Mouse (Mus musculus) neutrophil, adult 59 days (primary cell): ENCODE results near the gene Gm10392. TPM values are rescaled to one million over a fixed set of nuclear protein-coding genes. Genes with fewer than 3 reads are reported as not detected.

Source experiments
- total RNA-seq, 2 experiments: library from RNA; stranded (reverse); gene quantifications; 1 replicate in 1 of 2; 2 replicates in 1 of 2; pipeline ENCODE4 v1.2.4; 2023

The Gm10392 gene
- 1 to 10 TPM; 1.4 to 1.5 TPM for total RNA-seq

DNA sequence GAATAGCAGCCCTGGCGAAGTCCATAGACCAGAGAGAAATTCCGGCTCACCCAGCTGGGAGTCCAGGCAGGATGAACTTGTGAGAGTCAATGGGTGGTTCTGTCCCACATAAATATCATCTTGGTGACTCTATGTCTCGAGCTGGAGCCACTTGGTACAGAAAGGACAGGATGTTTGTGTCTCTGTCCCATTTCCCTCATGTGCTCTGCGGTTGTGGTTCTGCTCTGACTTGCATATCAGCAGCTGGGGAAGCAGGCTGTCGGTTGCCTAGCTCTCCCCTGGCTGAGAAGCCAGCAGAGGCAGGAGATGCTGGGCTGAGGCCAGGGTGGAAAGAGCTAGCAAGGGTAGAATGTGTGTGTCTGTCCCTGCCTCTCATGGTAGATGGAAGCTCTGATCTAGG is at the start of gene Gm10392:
TSS of gene Gm10392 (minus strand) at position 156 of the 400 bp plus-strand sequence.

GRCm38 (mm10) chr11:77515637-77516552 is 3.1 kb downstream of the Gm10392 start, which contains the start of gene Trp53i13:
Gene Trp53i13, minus strand, starts transcription at chr11:77515980.

DNA sequence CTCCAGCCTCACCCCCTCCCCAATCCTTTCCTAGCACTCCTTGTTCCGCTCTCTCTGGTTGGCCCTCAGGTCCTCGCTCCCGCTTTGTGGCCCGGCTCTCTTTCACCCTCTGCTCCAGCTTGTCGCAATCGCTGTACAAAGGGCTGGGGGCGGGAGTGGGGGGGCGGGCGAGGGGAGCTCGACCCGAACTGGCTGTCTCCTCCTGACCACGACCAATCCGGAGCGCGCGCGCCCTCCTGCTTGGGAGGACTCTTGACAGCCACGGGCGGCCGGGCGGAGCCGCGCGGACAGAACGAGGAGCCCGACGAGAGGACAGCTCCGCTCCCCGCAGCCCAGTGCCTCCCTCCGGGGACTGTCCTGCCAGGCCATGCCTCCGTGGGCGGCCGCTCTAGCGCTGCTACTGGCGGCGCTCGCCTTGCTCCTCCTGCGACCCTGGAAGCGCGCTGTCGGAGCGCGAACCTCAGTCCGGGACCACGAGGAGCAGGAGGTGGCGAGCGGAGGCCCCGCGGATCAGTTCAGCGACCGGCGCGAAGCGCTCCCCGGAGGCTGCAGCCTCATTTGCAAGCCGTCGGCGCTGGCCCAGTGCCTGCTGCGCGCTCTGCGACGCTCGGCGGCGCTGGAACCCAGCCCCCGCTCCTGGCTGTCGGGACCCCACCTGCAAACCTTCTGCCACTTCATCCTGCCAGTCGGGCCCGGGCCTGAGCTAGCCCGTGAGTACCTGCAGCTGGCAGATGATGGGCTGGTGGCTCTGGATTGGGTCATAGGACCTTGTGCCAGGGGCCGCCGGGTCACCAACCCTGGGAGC is 4.0 kb downstream of the Gm10392 start, which contains the start of gene Abhd15:
TSS of gene Abhd15 (plus strand) at position 290 of the 805 bp plus-strand sequence.

DNA sequence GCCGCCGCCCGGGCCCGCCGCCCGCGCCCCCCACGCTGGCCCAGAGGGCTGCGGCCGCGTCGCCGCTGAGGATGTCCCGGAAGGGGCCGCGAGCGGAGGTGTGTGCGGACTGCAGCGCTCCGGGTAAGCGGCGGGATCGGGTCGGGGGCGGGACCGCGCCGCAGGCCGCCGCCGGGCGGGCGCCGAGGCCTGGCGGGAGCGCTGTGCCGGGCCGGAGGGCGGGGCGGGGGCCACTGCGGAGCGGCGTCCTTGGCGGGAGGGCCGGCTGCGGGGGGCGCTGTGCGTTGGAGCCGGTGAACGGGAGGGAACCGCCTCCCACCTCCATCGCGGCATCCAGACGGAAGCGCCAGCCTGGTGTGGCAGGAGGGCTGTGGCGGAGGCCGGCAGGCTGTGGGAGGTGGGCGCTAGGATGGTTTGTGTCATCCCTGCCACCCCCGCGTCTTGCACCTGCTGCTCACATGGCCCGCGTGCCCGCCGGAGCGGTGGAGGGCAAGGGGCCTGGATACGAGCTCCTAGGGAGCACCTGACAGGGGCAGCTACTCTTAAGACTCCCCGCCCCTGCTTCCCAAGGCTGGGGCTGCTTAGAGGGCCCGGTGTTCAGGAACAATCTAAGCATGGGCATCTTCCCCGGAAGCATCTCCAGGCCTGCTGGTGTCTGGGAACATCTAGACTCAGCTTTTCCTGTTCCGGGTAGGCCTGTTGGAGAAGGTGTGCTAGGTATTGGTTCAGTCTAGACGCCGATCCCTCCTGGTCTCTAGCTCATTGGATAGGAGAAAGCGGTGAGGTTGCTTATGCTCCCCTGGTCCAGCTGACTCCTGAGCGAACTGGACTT is 25.3 kb downstream of the Gm10392 start, which contains the start of gene Git1:
TSS of gene Git1 (plus strand) at position 51 of the 832 bp plus-strand sequence.

GRCm38 (mm10) chr11:77489591-77490235 is 29.3 kb downstream of the Gm10392 start, which contains the start of gene Ankrd13b:
Gene Ankrd13b, minus strand, starts transcription at chr11:77489678.

Other genes with a start within 250 kb of the Gm10392 start
- gene Coro6, start 56.8 kb downstream of the Gm10392 start, total RNA-seq, result under 1 TPM; 0.16 to 0.20 TPM
- 1 to 10 TPM; 2.0 to 2.6 TPM for gene Ankrd13b, start 29.5 kb downstream of the Gm10392 start, total RNA-seq
- gene Git1, start 25.6 kb downstream of the Gm10392 start, total RNA-seq, result 10 to 100 TPM; 26.2 to 30.8 TPM
- gene Abhd15, start 4.1 kb downstream of the Gm10392 start, total RNA-seq, result 10 to 100 TPM; 10.3 to 16.9 TPM
- gene Trp53i13, start 3.2 kb downstream of the Gm10392 start, total RNA-seq, result 10 to 100 TPM in 1 of 2 experiments, 1 to 10 TPM in 1; 9.1 to 10.1 TPM
- gene Taok1, start 88.6 kb upstream of the Gm10392 start, total RNA-seq, result 10 to 100 TPM; 38.5 to 40.1 TPM
- 10 to 100 TPM; 78.3 to 87.0 TPM for gene Nufip2, start 167.0 kb upstream of the Gm10392 start, total RNA-seq
- gene Cryba1, start 206.1 kb upstream of the Gm10392 start, total RNA-seq, result not detected
- 10 to 100 TPM; 63.7 to 70.0 TPM for gene Myo18a, start 244.0 kb upstream of the Gm10392 start, total RNA-seq